Comparison of ENCODE assay signal across 10 mouse cellular contexts in the genomic region with DNA sequence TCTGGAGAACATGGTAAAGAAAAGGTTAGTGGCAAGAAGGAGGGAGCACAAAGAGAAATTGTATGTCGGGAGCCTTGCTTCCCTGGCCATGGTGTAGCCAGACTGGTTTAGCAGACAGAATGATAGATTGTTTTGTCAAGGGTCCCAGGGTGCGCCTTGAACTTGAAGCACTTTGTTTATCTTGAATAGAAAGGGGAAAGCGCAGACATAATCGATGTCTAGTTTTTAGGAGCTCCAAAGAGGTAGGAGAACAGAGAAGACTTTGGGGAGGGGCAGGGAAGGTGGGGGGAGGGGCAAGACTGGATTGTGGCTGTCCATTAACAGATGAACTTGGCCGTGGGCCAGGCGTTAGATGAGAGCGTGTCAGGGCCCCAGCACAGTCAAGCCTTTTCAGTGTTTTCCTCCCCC. TPM values are rescaled to one million over a fixed set of nuclear protein-coding genes. Genes with fewer than 3 reads are reported as not detected.
A peak's percentile ranks its signal among the peaks of the same experiment; 100 is the strongest.
DNase-seq lines count a peak whose midpoint lies in the region; ATAC-seq and TF ChIP-seq lines count a peak whose summit lies in the region.
"Had no signal": no experiment of that assay in that cellular context is flagged by ENCODE, and none has a peak within 500 bp of the region (broad histone marks: within the 10 kb centered on the region; RNA-seq: fewer than 3 reads in every experiment).

No protein-coding gene starts in this region.

- H3K4me3 ChIP-seq in forebrain, embryonic 11.5 days (ENCODE audit: low read depth, low read length), result no peak overlapping the region
- no peak overlapping the region for H3K4me3 ChIP-seq in kidney, embryonic 14.5 days (ENCODE audit: low read length)
- H3K4me3 ChIP-seq in midbrain, postnatal 0 days (ENCODE audit: low read depth, low read length), result no peak overlapping the region

- H3K9ac ChIP-seq in forebrain, embryonic 11.5 days (ENCODE audit: low read length), result 0 out of 2 replicates have a peak overlapping the region, but pooled peaks have one; percentile 20
- H3K9ac ChIP-seq in kidney, embryonic 14.5 days (ENCODE audit: low read depth, low read length), result no peak overlapping the region
- H3K9ac ChIP-seq in midbrain, postnatal 0 days (replicated peaks; ENCODE audit: low read length, poor library complexity, severe bottlenecking), result no peak overlapping the region

- TF ChIP-seq CTCF in midbrain, postnatal 0 days (IDR thresholded peaks at IDR 0.05), result no peak

- H3K36me3 ChIP-seq in forebrain, embryonic 11.5 days (ENCODE audit: control insufficient read depth, insufficient read depth, low read length), result no peaks in the 10 kb centered on the region
- no peaks in the 10 kb centered on the region for H3K36me3 ChIP-seq in kidney, embryonic 14.5 days (ENCODE audit: control insufficient read depth, insufficient read depth, low read length)
- no peaks in the 10 kb centered on the region for H3K36me3 ChIP-seq in midbrain, postnatal 0 days (ENCODE audit: insufficient read depth, low read length)

- ATAC-seq in forebrain, embryonic 11.5 days (replicated peaks; ENCODE audit: low FRiP score), result peak; percentile 76
- peak; percentile 85; the same call in 1 of the 2 replicates for ATAC-seq in kidney, embryonic 14.5 days (ENCODE audit: low FRiP score, low TSS enrichment)
- ATAC-seq in midbrain, postnatal 0 days (ENCODE audit: low FRiP score), result 0 out of 2 replicates have a peak, but pooled peaks have one; percentile 18

- H3K4me1 ChIP-seq in forebrain, embryonic 11.5 days (replicated peaks; ENCODE audit: control insufficient read depth, insufficient read depth, low read length), result peaks cover 26% of the 10 kb centered on the region
- H3K4me1 ChIP-seq in kidney, embryonic 14.5 days (ENCODE audit: control insufficient read depth, insufficient read depth, low read length), result 0 out of 2 replicates have a peak, but pooled peaks cover 6% of the 10 kb centered on the region
- peaks cover 12% of the 10 kb centered on the region; the same call in 1 of the 2 replicates for H3K4me1 ChIP-seq in midbrain, postnatal 0 days (ENCODE audit: insufficient read depth, low read length)

- 27% methylated on average over 7 of the region's 7 CpGs for WGBS in forebrain, embryonic 11.5 days
- 27% methylated on average over 7 of the region's 7 CpGs for WGBS in kidney, embryonic 14.5 days
- WGBS in midbrain, postnatal 0 days, result 34% methylated on average over 7 of the region's 7 CpGs

- H3K27me3 ChIP-seq in forebrain, embryonic 11.5 days (ENCODE audit: control insufficient read depth, insufficient read depth, low read length), result no peaks in the 10 kb centered on the region
- H3K27me3 ChIP-seq in kidney, embryonic 14.5 days (ENCODE audit: control insufficient read depth, insufficient read depth, low read length), result peaks cover 21% of the 10 kb centered on the region
- no peaks in the 10 kb centered on the region for H3K27me3 ChIP-seq in midbrain, postnatal 0 days (ENCODE audit: insufficient read depth, low read length)

- 0 out of 2 replicates have a peak overlapping the region, but pooled peaks have one; percentile 29 for H3K4me2 ChIP-seq in forebrain, embryonic 11.5 days (ENCODE audit: low read depth, low read length, severe bottlenecking)
- no peak overlapping the region for H3K4me2 ChIP-seq in kidney, embryonic 14.5 days (replicated peaks; ENCODE audit: low read depth, low read length)
- peak overlapping the region; percentile 26 for H3K4me2 ChIP-seq in midbrain, postnatal 0 days (ENCODE audit: low read depth, low read length, poor library complexity, severe bottlenecking)

- no peaks in the 10 kb centered on the region for H3K9me3 ChIP-seq in forebrain, embryonic 11.5 days (ENCODE audit: control insufficient read depth, low read length)
- no peaks in the 10 kb centered on the region for H3K9me3 ChIP-seq in kidney, embryonic 14.5 days (ENCODE audit: control insufficient read depth, low read length)
- H3K9me3 ChIP-seq in midbrain, postnatal 0 days (ENCODE audit: low read length), result no peaks in the 10 kb centered on the region

- DNase-seq in left cerebral cortex, postnatal 4 days, result peak; percentile 77
- no peak for DNase-seq in left cerebral cortex, postnatal 25 days (ENCODE audit: low spot score in 2 of 2)
- DNase-seq in forebrain, embryonic 11.5 days (ENCODE audit: low spot score), result peak; percentile 86
- DNase-seq in midbrain, postnatal 0 days (ENCODE audit: low spot score), result peak; percentile 53
- DNase-seq in B cell, adult 2 months, result no peak
- no peak for DNase-seq in layer of hippocampus, postnatal 14 days (ENCODE audit: low spot score in 2 of 2)
- DNase-seq in cerebellum, adult 9-11 months, result no peak

- peak overlapping the region; percentile 60 for H3K27ac ChIP-seq in forebrain, embryonic 11.5 days (ENCODE audit: low read depth, low read length)
- no peak overlapping the region for H3K27ac ChIP-seq in kidney, embryonic 14.5 days (ENCODE audit: low read depth, low read length)
- peak overlapping the region; percentile 38; the same call in 1 of the 2 replicates for H3K27ac ChIP-seq in midbrain, postnatal 0 days (ENCODE audit: low read depth, low read length)

- intact Hi-C loops in left cerebral cortex, postnatal 4 days (cut with DNase I), result loop anchor here (10.0 kb wide), 1 partner anchor 615 kb away; no protein-coding TSS in a partner anchor
- intact Hi-C loops in left cerebral cortex, postnatal 25 days (cut with DNase I), result no loop called here

RNA-seq across cellular contexts. Expression of a gene that starts 22.0 kb away (rescaled TPM):
- total RNA-seq in left cerebral cortex, postnatal 4 days (2021), result 100 to 1,000 TPM; 209 to 220 TPM
- 100 to 1,000 TPM in 1 of 2 experiments, 10 to 100 TPM in 1; 94.7 to 104 TPM for total RNA-seq in left cerebral cortex, postnatal 25 days (2021)
- polyA plus RNA-seq in forebrain, embryonic 11.5 days (2014; fragmentation: Nextera tagmentation; extraction: Ambion mirVana), result 97.0 and 101 TPM in 2 replicates
- 2.6 and 2.8 TPM in 2 replicates for polyA plus RNA-seq in kidney, embryonic 14.5 days (2014; fragmentation: Nextera tagmentation; extraction: Ambion mirVana)
- 40.9 and 44.6 TPM in 2 replicates for total RNA-seq in midbrain, postnatal 0 days (2014; rRNA removed)
- 80.9 and 85.4 TPM in 2 replicates for polyA plus RNA-seq in midbrain, postnatal 0 days (2015; fragmentation: Nextera tagmentation; extraction: Ambion mirVana)
- total RNA-seq in layer of hippocampus, postnatal 14 days (2021), result 100 to 1,000 TPM; 125 to 127 TPM

RNA-seq across cellular contexts. Expression of a gene that starts 25.0 kb away (rescaled TPM):
- total RNA-seq in left cerebral cortex, postnatal 4 days (2021), result under 1 TPM; 0.66 to 0.90 TPM
- 1 to 10 TPM; 1.0 to 1.4 TPM for total RNA-seq in left cerebral cortex, postnatal 25 days (2021)
- not detected in 2 replicates for polyA plus RNA-seq in forebrain, embryonic 11.5 days (2014; fragmentation: Nextera tagmentation; extraction: Ambion mirVana)
- polyA plus RNA-seq in kidney, embryonic 14.5 days (2014; fragmentation: Nextera tagmentation; extraction: Ambion mirVana), result not detected in 2 replicates
- total RNA-seq in midbrain, postnatal 0 days (2014; rRNA removed), result not detected in 2 replicates
- 0.38 TPM in 1 of 2 replicates, not detected in the other for polyA plus RNA-seq in midbrain, postnatal 0 days (2015; fragmentation: Nextera tagmentation; extraction: Ambion mirVana)
- 1 to 10 TPM in 1 of 2 experiments, under 1 TPM in 1; 0.72 to 1.1 TPM for total RNA-seq in layer of hippocampus, postnatal 14 days (2021)
- polyA plus RNA-seq: heart, postnatal 0 days; small intestine, adult 2 months had no signal

Comparison
In these comparisons a context has a peak if more than half of its experiments do, and no peak if none do; other contexts are left out.
1. DNase-seq: peak in left cerebral cortex, postnatal 4 days (single experiment), forebrain, embryonic 11.5 days (single experiment) and midbrain, postnatal 0 days (single experiment); none in left cerebral cortex, postnatal 25 days (0 of 2), B cell, adult 2 months (0 of 2), layer of hippocampus, postnatal 14 days (0 of 2) and cerebellum, adult 9-11 months (single experiment).
2. ATAC-seq: peak in every context shown above with its lines; median percentile 85 in kidney, embryonic 14.5 days; 76 in forebrain, embryonic 11.5 days; 18 in midbrain, postnatal 0 days.